Mouse (Mus musculus): Measurements from ENCODE around the gene Pdrg1.

DNA sequence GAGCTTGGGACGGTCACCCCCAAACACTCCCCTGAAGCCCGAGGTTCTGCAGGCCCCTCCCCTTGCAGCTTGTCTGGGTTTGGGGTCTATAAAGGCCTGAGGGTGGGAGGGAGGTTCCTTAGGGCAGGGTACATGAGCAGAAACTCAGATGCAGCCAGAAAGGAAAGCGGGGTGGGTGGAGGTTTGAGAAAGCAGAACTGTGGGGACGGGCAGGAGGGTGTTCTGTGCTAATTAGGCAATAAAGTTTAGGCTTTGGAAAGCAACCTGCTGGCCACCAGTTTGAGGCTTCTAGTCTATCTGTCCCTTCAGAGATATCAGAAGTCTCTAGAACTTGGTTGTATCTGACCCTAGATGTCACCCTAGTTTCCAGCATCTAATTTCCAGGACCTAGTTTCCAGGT, 43.1 kb upstream of the Pdrg1 start:
- no peak for TF ChIP-seq CTCF (IDR thresholded peaks at IDR 0.05; ENCODE audit: low read depth)
- TF ChIP-seq EP300 (IDR thresholded peaks at IDR 0.05; ENCODE audit: low read depth): no peak
